Mouse (Mus musculus): ENCODE data around the gene Ptprq. TPM values are rescaled to one million over a fixed set of nuclear protein-coding genes. Genes with fewer than 3 reads are reported as not detected.

The Ptprq gene
- polyA plus RNA-seq, 1 experiment: 0.10 TPM

- no peaks in the 10 kb centered on the region for H3K27me3 ChIP-seq (ENCODE audit: control insufficient read depth, insufficient read depth, insufficient read length)
- no peaks in the 10 kb centered on the region for H3K36me3 ChIP-seq (ENCODE audit: control insufficient read depth, insufficient read depth)
- peak overlapping the region; percentile 87 for H3K4me2 ChIP-seq (ENCODE audit: low read depth)
- H3ac ChIP-seq (ENCODE audit: control insufficient read depth, insufficient read length): no peak overlapping the region
- H3K79me2 ChIP-seq (ENCODE audit: control insufficient read depth, insufficient read depth): no peaks in the 10 kb centered on the region
- TF ChIP-seq POLR2A (IDR thresholded peaks at IDR 0.05; ENCODE audit: insufficient read length, low read depth): peak; percentile 29
- TF ChIP-seq CEBPB (IDR thresholded peaks at IDR 0.05; ENCODE audit: insufficient read depth, poor library complexity, severe bottlenecking): 0 out of 2 replicates have a peak, but pooled peaks have one; percentile 38
- TF ChIP-seq MYOG (IDR thresholded peaks at IDR 0.05; ENCODE audit: control insufficient read depth in 1 of 3, insufficient read depth in 1 of 3, insufficient read length in 2 of 3, low read depth in 2 of 3): no peak
- TF ChIP-seq SRF (IDR thresholded peaks at IDR 0.05; ENCODE audit: control insufficient read depth, insufficient read length, low read depth): no peak
- peak; percentile 52 for TF ChIP-seq POLR2AphosphoS2 (IDR thresholded peaks at IDR 0.05; ENCODE audit: insufficient read length, low read depth)
- peak overlapping the region; percentile 3 for H3K4me3 ChIP-seq
Measured at GRCm38 (mm10) chr10:107499656-107500055, 220.2 kb downstream of the Ptprq start.

DNA sequence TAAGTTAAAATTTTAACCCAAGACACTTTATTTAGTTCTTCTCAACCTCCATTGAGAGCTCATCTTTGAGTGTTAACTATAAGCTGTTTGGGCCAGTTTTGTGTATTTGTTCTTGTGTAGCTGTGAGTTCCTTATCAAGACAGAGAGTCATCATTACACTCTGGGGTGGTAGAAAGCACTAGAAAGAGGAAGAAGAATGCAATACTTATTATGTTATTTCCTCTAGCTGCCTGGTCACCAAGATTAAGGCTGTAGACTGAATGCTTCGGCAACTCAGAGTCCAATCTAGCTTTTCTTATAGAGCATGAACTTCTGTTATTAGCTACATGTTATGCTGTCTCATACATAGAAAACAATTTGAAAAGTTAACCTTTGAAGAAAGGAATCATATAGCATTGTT lies 223.4 kb downstream of the Ptprq start:
- no peak overlapping the region for H3K4me2 ChIP-seq (ENCODE audit: low read depth)
- TF ChIP-seq SRF (IDR thresholded peaks at IDR 0.05; ENCODE audit: control insufficient read depth, insufficient read length, low read depth) (no peak), MYOD1 (IDR thresholded peaks at IDR 0.05; ENCODE audit: control insufficient read depth in 1 of 3, insufficient read length in 2 of 3, low read depth in 2 of 3) (no peak), CEBPB (IDR thresholded peaks at IDR 0.05; ENCODE audit: insufficient read depth, poor library complexity, severe bottlenecking) (no peak), TCF12 (IDR thresholded peaks at IDR 0.05; ENCODE audit: insufficient read depth, poor library complexity, severe bottlenecking) (no peak), MAX (IDR thresholded peaks at IDR 0.05; ENCODE audit: low read depth) (no peak), TCF3 (IDR thresholded peaks at IDR 0.05; ENCODE audit: insufficient read length, low read depth) (no peak), POLR2A (IDR thresholded peaks at IDR 0.05; ENCODE audit: insufficient read length, low read depth) (no peak), REST (IDR thresholded peaks at IDR 0.05; ENCODE audit: insufficient read depth, insufficient read length) (no peak), E2F4 (IDR thresholded peaks at IDR 0.05; ENCODE audit: insufficient read depth) (no peak), POLR2AphosphoS2 (IDR thresholded peaks at IDR 0.05; ENCODE audit: insufficient read length, low read depth) (no peak), MYOG (IDR thresholded peaks at IDR 0.05; ENCODE audit: control insufficient read depth in 1 of 3, insufficient read depth in 1 of 3, insufficient read length in 2 of 3, low read depth in 2 of 3) (no peak), USF1 (IDR thresholded peaks at IDR 0.05; ENCODE audit: low read depth) (no peak)
- H3K36me3 ChIP-seq (ENCODE audit: control insufficient read depth, insufficient read depth): no peaks in the 10 kb centered on the region
- H3ac ChIP-seq (ENCODE audit: control insufficient read depth, insufficient read length): no peak overlapping the region
- no peak overlapping the region for H3K4me3 ChIP-seq
- no peaks in the 10 kb centered on the region for H3K27me3 ChIP-seq (ENCODE audit: control insufficient read depth, insufficient read depth, insufficient read length)
- peaks cover 4% of the 10 kb centered on the region for H3K79me2 ChIP-seq (ENCODE audit: control insufficient read depth, insufficient read depth)

DNA sequence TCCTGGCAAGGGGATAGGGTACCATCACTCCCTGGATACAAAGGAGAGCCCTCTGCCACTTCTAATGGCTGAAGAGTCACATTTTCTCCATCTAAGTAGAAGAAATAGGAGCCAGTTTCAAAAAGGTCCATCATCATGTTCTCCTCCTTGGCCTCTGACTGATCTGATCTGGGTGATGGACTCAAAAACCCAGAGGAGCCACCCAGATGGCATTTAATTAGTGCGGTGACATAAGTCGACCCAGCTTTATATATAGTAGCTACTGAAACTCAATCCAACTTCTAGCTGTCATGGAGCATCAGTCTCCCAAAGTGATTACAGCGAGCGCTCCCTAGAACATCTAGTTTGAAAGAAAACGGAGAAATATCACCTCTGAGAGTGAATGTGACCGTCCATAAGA lies 225.3 kb downstream of the Ptprq start, which contains the start of gene Myf6:
Gene Myf6, minus strand, starts transcription at position 170 of the 400 bp plus-strand sequence.
- H3K36me3 ChIP-seq (ENCODE audit: control insufficient read depth, insufficient read depth): no peaks in the 10 kb centered on the region
- H3K4me2 ChIP-seq (ENCODE audit: low read depth): peak within 1 kb of the TSS; percentile 44
- H3K79me2 ChIP-seq (ENCODE audit: control insufficient read depth, insufficient read depth): peaks cover 16% of the 10 kb centered on the region
- no peaks in the 10 kb centered on the region for H3K27me3 ChIP-seq (ENCODE audit: control insufficient read depth, insufficient read depth, insufficient read length)
- H3ac ChIP-seq (ENCODE audit: control insufficient read depth, insufficient read length): no peak within 1 kb of the TSS
- H3K4me3 ChIP-seq: peak within 1 kb of the TSS; percentile 16
- TF ChIP-seq TCF12 (IDR thresholded peaks at IDR 0.05; ENCODE audit: insufficient read depth, poor library complexity, severe bottlenecking) (no peak), USF1 (IDR thresholded peaks at IDR 0.05; ENCODE audit: low read depth) (no peak), E2F4 (IDR thresholded peaks at IDR 0.05; ENCODE audit: insufficient read depth) (no peak), POLR2AphosphoS2 (IDR thresholded peaks at IDR 0.05; ENCODE audit: insufficient read length, low read depth) (no peak), MYOD1 (IDR thresholded peaks at IDR 0.05; ENCODE audit: control insufficient read depth in 1 of 3, insufficient read length in 2 of 3, low read depth in 2 of 3) (no peak), TCF3 (IDR thresholded peaks at IDR 0.05; ENCODE audit: insufficient read length, low read depth) (no peak), MYOG (IDR thresholded peaks at IDR 0.05; ENCODE audit: control insufficient read depth in 1 of 3, insufficient read depth in 1 of 3, insufficient read length in 2 of 3, low read depth in 2 of 3) (no peak), SRF (IDR thresholded peaks at IDR 0.05; ENCODE audit: control insufficient read depth, insufficient read length, low read depth) (no peak), MAX (IDR thresholded peaks at IDR 0.05; ENCODE audit: low read depth) (no peak), CEBPB (IDR thresholded peaks at IDR 0.05; ENCODE audit: insufficient read depth, poor library complexity, severe bottlenecking) (no peak), REST (IDR thresholded peaks at IDR 0.05; ENCODE audit: insufficient read depth, insufficient read length) (no peak), POLR2A (IDR thresholded peaks at IDR 0.05; ENCODE audit: insufficient read length, low read depth) (no peak)

DNA sequence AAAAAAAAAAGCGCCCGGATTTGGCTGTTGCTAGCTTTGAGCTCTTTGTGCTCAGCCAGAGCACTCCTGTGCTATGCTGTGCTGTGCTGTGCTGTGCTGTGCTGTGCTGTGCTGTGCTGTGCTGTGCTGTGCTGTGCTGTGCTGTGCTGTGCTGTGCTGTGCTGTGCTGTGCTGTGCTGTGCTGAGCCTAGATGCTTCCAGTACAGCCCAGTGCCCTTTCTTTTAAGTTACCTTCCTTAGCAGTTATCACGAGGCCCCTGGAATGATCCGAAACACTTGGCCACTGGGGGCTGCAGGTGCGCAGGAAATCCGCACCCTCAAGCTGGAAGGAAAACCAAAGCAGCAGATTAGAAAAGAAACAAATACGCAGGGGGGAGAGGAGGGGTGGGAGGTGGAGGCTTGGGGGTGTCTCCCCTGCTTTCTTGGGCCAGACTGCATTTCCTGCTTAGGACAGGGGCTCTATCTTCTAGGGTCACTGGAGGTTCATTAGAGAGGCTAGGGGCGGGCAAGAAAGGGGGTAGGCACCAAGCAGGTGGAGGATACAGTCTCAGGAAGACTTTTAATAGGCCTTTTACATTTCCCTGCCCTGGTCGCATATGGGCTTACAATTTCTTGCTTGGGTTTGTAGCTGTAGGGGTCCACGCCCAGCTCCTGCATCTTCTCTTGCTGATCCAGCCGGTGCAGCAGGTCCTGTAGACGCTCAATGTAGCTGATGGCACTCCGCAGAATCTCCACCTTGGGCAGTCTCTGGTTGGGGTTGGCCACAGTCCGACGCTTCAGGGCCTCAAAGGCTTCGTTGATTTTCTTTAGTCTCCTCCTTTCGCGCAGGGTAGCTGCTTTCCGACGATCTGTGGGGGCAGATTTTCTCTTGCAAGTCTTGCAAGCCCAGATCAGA lies 226.0 kb downstream of the Ptprq start:
- Histone ChIP-seq H3ac (ENCODE audit: control insufficient read depth, insufficient read length) (no peak overlapping the region), H3K36me3 (ENCODE audit: control insufficient read depth, insufficient read depth) (no peaks in the 10 kb centered on the region), H3K79me2 (ENCODE audit: control insufficient read depth, insufficient read depth) (peaks cover 16% of the 10 kb centered on the region), H3K4me2 (ENCODE audit: low read depth) (peak overlapping the region; percentile 90), H3K4me3 (peak overlapping the region; percentile 16), H3K27me3 (ENCODE audit: control insufficient read depth, insufficient read depth, insufficient read length) (no peaks in the 10 kb centered on the region)
- TF ChIP-seq TCF12 (IDR thresholded peaks at IDR 0.05; ENCODE audit: insufficient read depth, poor library complexity, severe bottlenecking) (no peak), SRF (IDR thresholded peaks at IDR 0.05; ENCODE audit: control insufficient read depth, insufficient read length, low read depth) (no peak), REST (IDR thresholded peaks at IDR 0.05; ENCODE audit: insufficient read depth, insufficient read length) (no peak), POLR2A (IDR thresholded peaks at IDR 0.05; ENCODE audit: insufficient read length, low read depth) (no peak), TCF3 (IDR thresholded peaks at IDR 0.05; ENCODE audit: insufficient read length, low read depth) (no peak), USF1 (IDR thresholded peaks at IDR 0.05; ENCODE audit: low read depth) (no peak), E2F4 (IDR thresholded peaks at IDR 0.05; ENCODE audit: insufficient read depth) (no peak), MYOD1 (IDR thresholded peaks at IDR 0.05; ENCODE audit: control insufficient read depth in 1 of 3, insufficient read length in 2 of 3, low read depth in 2 of 3) (no peak), CEBPB (IDR thresholded peaks at IDR 0.05; ENCODE audit: insufficient read depth, poor library complexity, severe bottlenecking) (no peak), MYOG (IDR thresholded peaks at IDR 0.05; ENCODE audit: control insufficient read depth in 1 of 3, insufficient read depth in 1 of 3, insufficient read length in 2 of 3, low read depth in 2 of 3) (no peak), MAX (IDR thresholded peaks at IDR 0.05; ENCODE audit: low read depth) (no peak), POLR2AphosphoS2 (IDR thresholded peaks at IDR 0.05; ENCODE audit: insufficient read length, low read depth) (no peak)
